Comparison of ENCODE assay signal across 8 mouse cellular contexts in genomic region chr10:56106996-56107334, GRCm38 (mm10). TPM values are rescaled to one million over a fixed set of nuclear protein-coding genes. Genes with fewer than 3 reads are reported as not detected.
DNase-seq lines count a peak whose midpoint lies in the region; ATAC-seq and TF ChIP-seq lines count a peak whose summit lies in the region.

No protein-coding gene starts in this region.

- TF ChIP-seq POLR2A in lung, adult 2 months (IDR thresholded peaks at IDR 0.05; ENCODE audit: borderline replicate concordance, extremely low read depth, low read depth, low read length), result no peak

- H3K4me2 ChIP-seq in forebrain, embryonic 11.5 days (ENCODE audit: low read depth, low read length, severe bottlenecking), result peak overlapping the region; percentile 31; the same call in 1 of the 2 replicates
- peak overlapping the region; percentile 30 for H3K4me2 ChIP-seq in limb, embryonic 11.5 days (ENCODE audit: low read depth, severe bottlenecking)
- peak overlapping the region; percentile 11 for H3K4me2 ChIP-seq in neural tube, embryonic 14.5 days (ENCODE audit: low read depth, low read length)

- H3K27me3 ChIP-seq in forebrain, embryonic 11.5 days (ENCODE audit: control insufficient read depth, insufficient read depth, low read length), result no peaks in the 10 kb centered on the region
- no peaks in the 10 kb centered on the region for H3K27me3 ChIP-seq in limb, embryonic 11.5 days (ENCODE audit: control insufficient read depth, insufficient read depth, low read length)
- no peaks in the 10 kb centered on the region for H3K27me3 ChIP-seq in neural tube, embryonic 14.5 days (ENCODE audit: control insufficient read depth, insufficient read depth, low read length)

- peak overlapping the region; percentile 64 for H3K4me3 ChIP-seq in lung, adult 2 months (replicated peaks; ENCODE audit: extremely low read depth, low read depth, low read length)
- no peak overlapping the region for H3K4me3 ChIP-seq in forebrain, embryonic 11.5 days (ENCODE audit: low read depth, low read length)
- H3K4me3 ChIP-seq in limb, embryonic 11.5 days (ENCODE audit: low read depth, low read length), result no peak overlapping the region
- H3K4me3 ChIP-seq in neural tube, embryonic 14.5 days (ENCODE audit: low read depth, low read length), result peak overlapping the region; percentile 5; the same call in 1 of the 2 replicates

- 8% methylated on average over 1 of the region's 1 CpGs for WGBS in lung, adult 2 months
- 31% methylated on average over 1 of the region's 1 CpGs for WGBS in forebrain, embryonic 11.5 days
- 46% methylated on average over 1 of the region's 1 CpGs for WGBS in limb, embryonic 11.5 days
- WGBS in neural tube, embryonic 14.5 days, result 54% methylated on average over 1 of the region's 1 CpGs

- H3K4me1 ChIP-seq in lung, adult 2 months (ENCODE audit: control insufficient read depth, insufficient read depth, low read length), result no peaks in the 10 kb centered on the region
- no peaks in the 10 kb centered on the region for H3K4me1 ChIP-seq in forebrain, embryonic 11.5 days (replicated peaks; ENCODE audit: control insufficient read depth, insufficient read depth, low read length)
- no peaks in the 10 kb centered on the region for H3K4me1 ChIP-seq in limb, embryonic 11.5 days (ENCODE audit: control insufficient read depth, insufficient read depth, low read length)
- H3K4me1 ChIP-seq in neural tube, embryonic 14.5 days (ENCODE audit: control insufficient read depth, insufficient read depth, low read length), result no peaks in the 10 kb centered on the region

- no peak overlapping the region for H3K9ac ChIP-seq in forebrain, embryonic 11.5 days (ENCODE audit: low read length)
- H3K9ac ChIP-seq in limb, embryonic 11.5 days (ENCODE audit: low read length), result peak overlapping the region; percentile 8; the same call in 1 of the 2 replicates
- no peak overlapping the region for H3K9ac ChIP-seq in neural tube, embryonic 14.5 days (replicated peaks; ENCODE audit: low read depth, low read length)

- DNase-seq in lung, adult 2 months, result no peak
- DNase-seq in lung, adult 18-20 months, result no peak
- no peak for DNase-seq in forebrain, embryonic 11.5 days (ENCODE audit: low spot score)
- DNase-seq in limb, embryonic 11.5 days (ENCODE audit: low spot score), result no peak
- no peak for DNase-seq in thymus, postnatal 0 days (ENCODE audit: low spot score)
- no peak for DNase-seq in cerebellum, postnatal 4 days (ENCODE audit: low spot score in 2 of 2)
- DNase-seq in layer of hippocampus, adult 18-20 months (ENCODE audit: low spot score in 2 of 2), result no peak

- ATAC-seq in forebrain, embryonic 11.5 days (replicated peaks; ENCODE audit: low FRiP score), result peak; percentile 55
- ATAC-seq in limb, embryonic 11.5 days (ENCODE audit: insufficient number of reproducible peaks, low FRiP score, low TSS enrichment, low read depth), result 0 out of 2 replicates have a peak, but pooled peaks have one; percentile 6
- peak; percentile 21; the same call in 1 of the 2 replicates for ATAC-seq in neural tube, embryonic 14.5 days (ENCODE audit: low read depth)

- H3K36me3 ChIP-seq in forebrain, embryonic 11.5 days (ENCODE audit: control insufficient read depth, insufficient read depth, low read length), result no peaks in the 10 kb centered on the region
- H3K36me3 ChIP-seq in limb, embryonic 11.5 days (ENCODE audit: control insufficient read depth, insufficient read depth, low read length), result no peaks in the 10 kb centered on the region
- no peaks in the 10 kb centered on the region for H3K36me3 ChIP-seq in neural tube, embryonic 14.5 days (ENCODE audit: control insufficient read depth, insufficient read depth, low read length)

- TF ChIP-seq CTCF in lung, adult 2 months (IDR thresholded peaks at IDR 0.05; ENCODE audit: insufficient read depth, low read length), result no peak

- no peaks in the 10 kb centered on the region for H3K9me3 ChIP-seq in forebrain, embryonic 11.5 days (ENCODE audit: control insufficient read depth, low read length)
- no peaks in the 10 kb centered on the region for H3K9me3 ChIP-seq in limb, embryonic 11.5 days (ENCODE audit: control insufficient read depth, low read length)
- H3K9me3 ChIP-seq in neural tube, embryonic 14.5 days (ENCODE audit: control insufficient read depth, low read length), result no peaks in the 10 kb centered on the region

- H3K27ac ChIP-seq in forebrain, embryonic 11.5 days (ENCODE audit: low read depth, low read length), result no peak overlapping the region
- no peak overlapping the region for H3K27ac ChIP-seq in limb, embryonic 11.5 days (replicated peaks; ENCODE audit: low read depth, low read length)
- H3K27ac ChIP-seq in neural tube, embryonic 14.5 days (ENCODE audit: low read depth, low read length), result no peak overlapping the region

RNA-seq across cellular contexts. Expression of gene Msl3l2, which starts 0.2 kb away (rescaled TPM):
- 16.9 and 19.5 TPM in 2 replicates for polyA plus RNA-seq in lung, adult 2 months (2012; rRNA removed)
- polyA plus RNA-seq in forebrain, embryonic 11.5 days (2014; fragmentation: Nextera tagmentation; extraction: Ambion mirVana), result 8.0 and 8.6 TPM in 2 replicates
- 7.2 TPM in 2 replicates for polyA plus RNA-seq in limb, embryonic 11.5 days (2014; fragmentation: Nextera tagmentation; extraction: Ambion mirVana)
- polyA plus RNA-seq in neural tube, embryonic 14.5 days (2014; fragmentation: Nextera tagmentation; extraction: Ambion mirVana), result 10.7 and 10.9 TPM in 2 replicates
- 8.6 and 9.4 TPM in 2 replicates for polyA plus RNA-seq in thymus, postnatal 0 days (2015; fragmentation: Nextera tagmentation; extraction: Ambion mirVana)
- 10 to 100 TPM; 17.1 to 17.8 TPM for total RNA-seq in layer of hippocampus, adult 18-20 months (2021)

Comparison
In these comparisons a context has a peak if more than half of its experiments do, and no peak if none do; other contexts are left out.
1. H3K4me3 ChIP-seq: peak in lung, adult 2 months (single experiment) and neural tube, embryonic 14.5 days (single experiment); none in forebrain, embryonic 11.5 days (single experiment) and limb, embryonic 11.5 days (single experiment).
2. Peak in every context shown above with its lines, with median percentiles within 50 percentile points of each other: ATAC-seq and H3K4me2 ChIP-seq.